Mouse (Mus musculus): ENCODE data around the gene Tmem128.

GRCm38 (mm10) chr5:38236627-38237026 lies 23.4 kb upstream of the Tmem128 start:
- TF ChIP-seq POLR2A (IDR thresholded peaks at IDR 0.05; ENCODE audit: borderline replicate concordance, extremely low read depth, insufficient read depth, insufficient read length, poor library complexity, severe bottlenecking) (no peak), CTCF (IDR thresholded peaks at IDR 0.05; ENCODE audit: borderline replicate concordance, extremely low read depth, insufficient read depth, insufficient read length) (no peak)

Data from brain, embryonic 14.5 days (tissue).